Mouse (Mus musculus) cerebellum, adult 2 months (tissue): Measurements from ENCODE around the gene Olfr553.

Source experiments
- CTCF ChIP-seq: fragments of 200-500 bp; IDR thresholded peaks from 2 replicates; pipeline ENCODE4 v1.5.1; 2011; ENCODE audit warnings: low read depth, mild to moderate bottlenecking, control low read depth, low read length, moderate library complexity, borderline replicate concordance; ENCODE audit not compliant: insufficient read depth
- POLR2A ChIP-seq: fragments of 200-500 bp; IDR thresholded peaks from 2 replicates; pipeline ENCODE4 v1.6.1; 2011; ENCODE audit warnings: low read length, control low read depth, borderline replicate concordance; ENCODE audit not compliant: insufficient read depth

GRCm38 (mm10) chr7:102597378-102598031, 20.5 kb downstream of the Olfr553 start, which contains the start of gene Olfr552:
- TF ChIP-seq CTCF (no peak), POLR2A (no peak)
